Mouse (Mus musculus) liver, adult 2 months (tissue): ENCODE data around the gene Dgkb.

Source experiments
- CTCF ChIP-seq: fragments of 200-500 bp; IDR thresholded peaks from 2 replicates; pipeline ENCODE4 v1.5.1; 2011; ENCODE audit warnings: low read depth, low read length, control low read depth
- POLR2A ChIP-seq: fragments of 200-500 bp; IDR thresholded peaks from 2 replicates; pipeline ENCODE4 v1.6.1; 2011; ENCODE audit warnings: low read length, control low read depth; ENCODE audit not compliant: insufficient read depth; ENCODE audit errors: extremely low read depth

DNA sequence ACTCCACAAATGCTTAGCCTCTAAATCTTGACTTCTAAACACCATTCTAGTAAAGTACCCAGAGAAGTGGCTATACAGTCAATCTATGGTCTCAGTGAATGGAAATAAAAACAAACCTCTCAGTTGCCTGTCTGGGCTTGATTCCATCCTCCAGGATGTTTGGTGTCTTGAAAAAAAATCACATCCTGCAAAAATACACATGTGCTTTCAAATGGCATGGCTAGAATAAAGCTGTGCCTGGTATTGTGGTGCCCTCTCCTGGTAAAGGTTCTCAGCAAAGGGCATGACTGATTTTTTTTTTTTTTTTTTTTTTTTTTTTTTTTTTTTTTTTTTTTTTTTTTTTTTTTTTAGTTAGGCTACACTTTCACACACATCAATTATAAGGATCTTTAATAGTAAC is 306.0 kb downstream of the Dgkb start:
- TF ChIP-seq CTCF, result no peak
- TF ChIP-seq POLR2A, result no peak
